7 mouse cellular contexts compared by ENCODE assay signal in the genomic region with DNA sequence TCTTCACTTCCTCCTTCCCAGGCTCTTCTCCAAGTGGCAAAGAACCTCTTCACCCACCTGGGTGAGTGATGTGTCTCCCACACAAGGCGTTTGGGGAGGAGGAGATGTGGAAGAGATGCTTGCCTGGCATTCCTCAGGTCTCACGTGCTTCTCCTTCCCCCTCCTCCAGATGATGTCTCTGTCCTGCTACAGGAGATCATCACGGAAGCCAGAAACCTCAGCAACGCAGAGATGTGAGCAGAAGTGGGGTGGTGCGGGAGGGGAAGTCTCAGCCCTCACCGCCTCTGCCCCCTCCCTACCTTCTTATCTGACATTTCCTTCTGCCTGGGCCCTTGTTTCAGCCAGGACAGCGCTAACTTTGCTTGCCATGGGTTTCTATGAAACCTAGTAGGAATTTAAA.
A peak's percentile ranks its signal among the peaks of the same experiment; 100 is the strongest.
DNase-seq lines count a peak whose midpoint lies in the region; ATAC-seq and TF ChIP-seq lines count a peak whose summit lies in the region.

No protein-coding gene starts in this region.

- H3K4me2 ChIP-seq in midbrain, postnatal 0 days (ENCODE audit: low read depth, low read length, poor library complexity, severe bottlenecking), result no peak overlapping the region
- H3K4me2 ChIP-seq in midbrain, embryonic 15.5 days, result no peak overlapping the region

- H3K9ac ChIP-seq in midbrain, postnatal 0 days (replicated peaks; ENCODE audit: low read length, poor library complexity, severe bottlenecking), result 0 out of 2 replicates have a peak overlapping the region, but pooled peaks have one; percentile 19
- H3K9ac ChIP-seq in midbrain, embryonic 15.5 days, result no peak overlapping the region

- no peaks in the 10 kb centered on the region for H3K4me1 ChIP-seq in midbrain, postnatal 0 days (ENCODE audit: insufficient read depth, low read length)
- H3K4me1 ChIP-seq in midbrain, embryonic 15.5 days, result peaks cover 7% of the 10 kb centered on the region; the same call in 1 of the 2 replicates

- ATAC-seq in midbrain, postnatal 0 days (ENCODE audit: low FRiP score), result no peak
- no peak for ATAC-seq in midbrain, embryonic 15.5 days (replicated peaks)

- DNase-seq in midbrain, postnatal 0 days (ENCODE audit: low spot score), result no peak
- DNase-seq in MEL-GATA-1-ER (ENCODE audit: extremely low read depth, low read depth), result peak; percentile 71
- DNase-seq in induced T-regulatory cell, adult 2 months (ENCODE audit: low read depth), result peak; percentile 74
- DNase-seq in neural tube, embryonic 10.5 days (ENCODE audit: extremely low spot score, low spot score), result peak; percentile 23
- no peak for DNase-seq in retina, embryonic 14.5 days (ENCODE audit: low spot score)
- no peak for DNase-seq in adrenal gland, postnatal 14 days

- peaks cover 7% of the 10 kb centered on the region; the same call in 1 of the 2 replicates for H3K27me3 ChIP-seq in midbrain, postnatal 0 days (ENCODE audit: insufficient read depth, low read length)
- peaks cover 19% of the 10 kb centered on the region for H3K27me3 ChIP-seq in midbrain, embryonic 15.5 days (replicated peaks)

- H3K36me3 ChIP-seq in midbrain, postnatal 0 days (ENCODE audit: insufficient read depth, low read length), result peaks cover 5% of the 10 kb centered on the region; the same call in 1 of the 2 replicates
- no peaks in the 10 kb centered on the region for H3K36me3 ChIP-seq in midbrain, embryonic 15.5 days (replicated peaks)

- H3K9me3 ChIP-seq in midbrain, postnatal 0 days (ENCODE audit: low read length), result no peaks in the 10 kb centered on the region
- no peaks in the 10 kb centered on the region for H3K9me3 ChIP-seq in midbrain, embryonic 15.5 days

- WGBS in midbrain, postnatal 0 days, result 49% methylated on average over 7 of the region's 7 CpGs
- WGBS in midbrain, embryonic 15.5 days, result 41% methylated on average over 7 of the region's 7 CpGs

- H3K4me3 ChIP-seq in midbrain, postnatal 0 days (ENCODE audit: low read depth, low read length), result no peak overlapping the region
- H3K4me3 ChIP-seq in midbrain, embryonic 15.5 days, result no peak overlapping the region

- no peak for TF ChIP-seq CTCF in midbrain, postnatal 0 days (IDR thresholded peaks at IDR 0.05)

- no peak overlapping the region for H3K27ac ChIP-seq in midbrain, postnatal 0 days (ENCODE audit: low read depth, low read length)
- no peak overlapping the region for H3K27ac ChIP-seq in midbrain, embryonic 15.5 days

Comparison
In these comparisons a context has a peak if more than half of its experiments do, and no peak if none do; other contexts are left out.
1. DNase-seq: peak in MEL-GATA-1-ER (single experiment), induced T-regulatory cell, adult 2 months (single experiment) and neural tube, embryonic 10.5 days (single experiment); none in midbrain, postnatal 0 days (single experiment), retina, embryonic 14.5 days (single experiment) and adrenal gland, postnatal 14 days (single experiment).